Mouse (Mus musculus): ENCODE results near the gene Sarnp.

Sarnp gene

GRCm38 (mm10) chr10:128913696-128914095, 96.6 kb downstream of the Sarnp start:
- in situ Hi-C loops (cut with MboI, MseI), result no loop called here

- in situ Hi-C loops (cut with MboI, MseI), result no loop called here
These were observed 98.4 kb downstream of the Sarnp start for GRCm38 (mm10) chr10:128915550-128915949.

- in situ Hi-C loops (cut with MboI, MseI), result no loop called here
These were observed 99.5 kb downstream of the Sarnp start for GRCm38 (mm10) chr10:128916665-128917064.

GRCm38 (mm10) chr10:128917400-128917799, 100.3 kb downstream of the Sarnp start:
- in situ Hi-C loops (cut with MboI, MseI), result no loop called here

- in situ Hi-C loops (cut with MboI, MseI), result no loop called here
These were observed 101.1 kb downstream of the Sarnp start for GRCm38 (mm10) chr10:128918246-128918645.

GRCm38 (mm10) chr10:128919203-128919631, 102.1 kb downstream of the Sarnp start:
- in situ Hi-C loops (cut with MboI, MseI), result no loop called here

- in situ Hi-C loops (cut with MboI, MseI), result no loop called here
These were observed 102.8 kb downstream of the Sarnp start for GRCm38 (mm10) chr10:128919966-128920365.

GRCm38 (mm10) chr10:128920736-128921161, 103.6 kb downstream of the Sarnp start:
- in situ Hi-C loops (cut with MboI, MseI), result no loop called here

- in situ Hi-C loops (cut with MboI, MseI), result no loop called here
These were observed 104.1 kb downstream of the Sarnp start for GRCm38 (mm10) chr10:128921251-128921650.

GRCm38 (mm10) chr10:128921883-128922821, 105.0 kb downstream of the Sarnp start:
- in situ Hi-C loops (cut with MboI, MseI), result no loop called here

- in situ Hi-C loops (cut with MboI, MseI), result no loop called here
These were observed 105.6 kb downstream of the Sarnp start, which contains the start of gene Rdh5 for GRCm38 (mm10) chr10:128922822-128923012. Rdh5 (minus strand) TSS chr10:128922888.

GRCm38 (mm10) chr10:128923013-128923691, 106.0 kb downstream of the Sarnp start:
- in situ Hi-C loops (cut with MboI, MseI), result no loop called here

GRCm38 (mm10) chr10:128923935-128924334, 106.8 kb downstream of the Sarnp start, which contains the start of gene Bloc1s1:
Bloc1s1 (minus strand) TSS chr10:128924035.
- in situ Hi-C loops (cut with MboI, MseI), result no loop called here

All from regulatory T cell (primary cell).